Mouse (Mus musculus): ENCODE data around the gene Camta1. TPM values are rescaled to one million over a fixed set of nuclear protein-coding genes. Genes with fewer than 3 reads are reported as not detected.

Camta1 gene
- total RNA-seq, 2 experiments from 2014 or later: 40.1 to 77.9 TPM

DNA sequence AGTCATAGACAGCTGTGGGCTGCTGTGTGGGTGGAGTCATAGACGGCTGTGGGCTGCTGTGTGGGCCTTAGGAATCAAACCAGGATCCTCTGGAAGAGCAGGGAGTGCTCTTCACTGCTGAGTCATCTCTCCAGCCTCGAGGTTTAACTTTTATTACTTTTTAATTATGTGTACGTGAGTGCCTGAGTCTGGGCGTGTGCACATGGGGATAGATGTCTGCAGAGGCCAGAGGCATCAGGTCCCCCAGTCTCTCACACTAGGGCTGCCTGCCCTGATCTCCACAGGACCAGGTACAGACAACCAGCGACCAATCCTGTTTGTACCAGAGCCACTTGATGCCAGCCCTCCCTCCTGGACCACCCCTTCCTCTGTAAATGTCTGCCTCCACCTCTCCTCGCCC is 632.6 kb downstream of the Camta1 start:
- ATAC-seq (replicated peaks; ENCODE audit: poor library complexity): no peak

GRCm38 (mm10) chr4:151226496-151226895 is 635.2 kb downstream of the Camta1 start:
- no peak for ATAC-seq (replicated peaks; ENCODE audit: poor library complexity)

- ATAC-seq (replicated peaks; ENCODE audit: poor library complexity): no peak
These were observed 637.7 kb downstream of the Camta1 start for GRCm38 (mm10) chr4:151224017-151224416.

- no peak for ATAC-seq (replicated peaks; ENCODE audit: poor library complexity)
These were observed 638.2 kb downstream of the Camta1 start for GRCm38 (mm10) chr4:151223263-151223996.

DNA sequence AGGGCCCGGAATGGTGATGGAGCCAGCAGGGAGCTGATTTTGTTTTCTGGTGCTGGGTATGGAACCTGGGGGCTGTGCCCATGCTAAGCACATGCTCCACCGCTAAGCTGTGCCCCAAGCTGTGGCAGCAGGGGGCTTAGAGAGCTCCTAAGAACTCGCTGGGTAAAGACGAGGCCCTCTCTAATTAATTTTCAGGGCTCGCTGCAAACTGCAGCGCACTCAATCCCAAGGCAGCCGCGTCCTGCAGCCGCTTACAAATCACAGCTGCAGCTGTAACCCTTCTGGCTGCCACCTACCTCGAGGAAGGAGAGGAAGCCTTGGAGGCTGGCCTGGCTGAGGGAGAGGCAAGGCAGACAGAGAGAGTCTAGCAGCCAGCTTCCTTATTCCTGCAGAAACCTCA is 639.0 kb downstream of the Camta1 start:
- ATAC-seq (replicated peaks; ENCODE audit: poor library complexity): no peak

DNA sequence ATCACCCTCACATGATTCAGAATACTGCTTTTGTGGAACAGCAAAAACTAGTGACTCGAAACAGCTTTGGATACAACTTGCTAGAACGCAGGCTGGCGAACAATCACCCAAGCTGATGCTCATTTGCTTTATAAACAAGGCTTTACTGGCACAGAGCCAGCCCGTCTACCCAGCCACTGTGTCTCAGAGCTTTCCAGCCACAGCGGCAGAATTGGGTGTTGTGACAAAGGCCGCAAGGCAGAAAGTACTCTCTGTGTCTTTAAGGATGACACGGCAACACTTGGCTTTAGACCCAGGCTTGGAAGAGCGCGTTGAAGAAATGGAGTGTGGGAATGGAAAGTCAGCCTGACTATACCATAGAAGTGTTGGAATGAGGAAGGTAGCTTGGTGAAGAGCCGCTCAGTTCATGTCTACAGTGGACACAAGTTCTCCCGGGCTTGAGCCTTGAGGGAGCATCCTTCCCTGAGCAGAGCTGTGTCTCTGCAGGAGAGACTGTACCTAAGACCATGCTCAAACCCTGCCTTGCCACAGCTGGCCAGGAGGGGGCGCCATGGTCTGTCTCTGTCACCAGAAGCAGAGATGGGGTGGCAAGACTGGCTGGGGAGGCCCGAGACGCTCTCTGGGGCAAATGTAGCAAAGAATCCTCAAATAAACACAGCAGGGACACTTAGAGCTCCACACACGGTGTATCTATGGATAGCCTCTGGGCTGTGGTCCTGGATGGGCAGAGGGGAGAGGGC is 645.0 kb downstream of the Camta1 start:
- ATAC-seq (replicated peaks; ENCODE audit: poor library complexity): no peak

GRCm38 (mm10) chr4:151215866-151216265 is 645.8 kb downstream of the Camta1 start:
- no peak for ATAC-seq (replicated peaks; ENCODE audit: poor library complexity)

GRCm38 (mm10) chr4:151215179-151215578 is 646.5 kb downstream of the Camta1 start:
- no peak for ATAC-seq (replicated peaks; ENCODE audit: poor library complexity)

- ATAC-seq (replicated peaks; ENCODE audit: poor library complexity): no peak
These were observed 648.2 kb downstream of the Camta1 start for GRCm38 (mm10) chr4:151213475-151213874.

DNA sequence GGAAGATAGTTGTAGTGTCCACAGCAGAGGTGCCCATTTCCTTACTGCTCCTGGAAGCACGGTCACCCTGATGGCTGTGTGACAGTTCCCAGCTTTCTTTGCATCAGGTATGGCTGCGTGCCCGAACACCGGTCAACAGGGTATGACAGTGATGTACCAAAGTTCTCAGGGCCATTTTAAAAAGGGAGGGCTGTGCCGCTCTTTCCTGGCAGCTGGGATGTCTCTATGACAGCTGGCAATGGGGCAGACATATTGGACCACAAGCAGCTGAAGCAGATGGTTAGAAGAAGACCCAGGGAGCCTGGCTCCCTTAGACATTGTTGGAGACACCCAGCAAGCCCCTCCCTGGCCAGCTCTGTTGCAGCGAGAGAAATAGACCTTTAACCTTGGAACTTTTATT is 649.7 kb downstream of the Camta1 start:
- ATAC-seq (replicated peaks; ENCODE audit: poor library complexity): no peak

- ATAC-seq (replicated peaks; ENCODE audit: poor library complexity): no peak
These were observed 654.1 kb downstream of the Camta1 start for GRCm38 (mm10) chr4:151207566-151207965.

DNA sequence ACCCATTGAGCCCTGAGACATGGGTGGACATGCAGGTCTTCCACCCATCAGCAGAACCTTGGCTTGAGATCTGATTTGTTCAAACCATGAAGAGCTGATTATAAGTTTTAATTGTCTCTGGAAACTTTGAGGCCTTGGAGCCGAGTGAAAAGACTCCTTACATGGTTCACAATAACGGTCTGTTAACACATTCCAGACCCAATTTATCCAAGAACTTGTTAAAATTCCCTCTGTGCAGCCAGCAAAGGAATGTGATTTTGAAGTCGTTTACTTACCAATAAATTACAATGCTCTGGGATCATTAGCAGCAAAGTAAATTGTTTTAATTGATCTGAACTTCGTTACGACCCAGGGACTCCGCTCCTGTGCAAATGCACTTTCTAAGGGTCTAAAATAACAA is 658.8 kb downstream of the Camta1 start:
- no peak for ATAC-seq (replicated peaks; ENCODE audit: poor library complexity)

- no peak for ATAC-seq (replicated peaks; ENCODE audit: poor library complexity)
These were observed 661.4 kb downstream of the Camta1 start for GRCm38 (mm10) chr4:151200316-151200715.

DNA sequence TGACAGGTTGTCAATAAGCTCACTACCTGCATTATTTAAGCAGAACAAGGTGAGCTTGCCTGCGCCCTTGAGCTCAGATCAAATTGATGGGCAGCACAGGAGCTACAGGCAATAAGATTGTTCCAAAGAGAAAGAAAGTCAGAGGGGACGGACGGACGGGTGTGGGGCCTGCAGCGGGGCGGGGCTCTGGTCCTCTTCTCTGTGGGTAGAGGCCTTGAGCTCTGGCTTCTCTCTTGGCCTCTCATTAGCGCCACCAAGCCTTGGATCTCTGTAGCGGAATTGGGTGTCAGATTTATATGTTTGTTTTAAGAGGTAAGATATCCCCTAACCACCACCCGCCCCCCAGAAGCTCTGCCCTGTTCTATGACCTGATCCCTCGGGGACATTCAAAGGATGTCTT is 666.5 kb downstream of the Camta1 start:
- ATAC-seq (replicated peaks; ENCODE audit: poor library complexity): no peak

GRCm38 (mm10) chr4:151194715-151195097 is 667.0 kb downstream of the Camta1 start:
- no peak for ATAC-seq (replicated peaks; ENCODE audit: poor library complexity)

DNA sequence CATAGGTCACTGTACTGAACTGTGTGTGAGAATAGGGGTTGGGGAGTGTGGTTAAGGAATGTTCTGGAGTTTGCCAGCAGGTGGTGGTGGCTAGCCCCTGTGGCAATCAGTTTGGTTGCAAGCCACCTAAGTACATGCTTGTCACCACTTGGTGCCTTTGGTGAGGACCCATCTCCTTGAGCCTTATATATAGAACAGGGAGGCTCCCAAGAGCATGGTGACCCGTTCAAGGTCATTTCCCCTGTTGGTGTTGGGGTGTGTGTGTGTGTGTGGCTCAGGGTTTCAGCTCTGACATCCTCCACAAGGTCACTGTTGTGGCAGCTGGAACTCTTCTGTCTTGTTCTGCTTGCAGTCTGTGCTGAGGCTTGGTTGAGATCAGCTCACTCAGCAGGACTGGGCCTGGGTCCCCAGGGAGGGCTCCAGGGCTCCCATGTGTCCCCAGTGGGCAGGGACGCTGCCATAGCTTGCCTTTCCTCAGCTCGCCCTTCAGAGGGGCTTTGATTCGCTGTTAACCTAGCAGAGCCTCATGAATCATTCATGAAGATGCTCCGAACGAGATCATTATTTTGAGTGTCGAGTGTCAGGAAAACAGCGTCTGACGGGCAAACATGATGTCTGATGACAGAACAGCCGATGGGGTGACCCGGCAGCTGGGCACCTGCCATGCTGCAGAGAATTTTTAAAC is 667.5 kb downstream of the Camta1 start:
- ATAC-seq (replicated peaks; ENCODE audit: poor library complexity): no peak

DNA sequence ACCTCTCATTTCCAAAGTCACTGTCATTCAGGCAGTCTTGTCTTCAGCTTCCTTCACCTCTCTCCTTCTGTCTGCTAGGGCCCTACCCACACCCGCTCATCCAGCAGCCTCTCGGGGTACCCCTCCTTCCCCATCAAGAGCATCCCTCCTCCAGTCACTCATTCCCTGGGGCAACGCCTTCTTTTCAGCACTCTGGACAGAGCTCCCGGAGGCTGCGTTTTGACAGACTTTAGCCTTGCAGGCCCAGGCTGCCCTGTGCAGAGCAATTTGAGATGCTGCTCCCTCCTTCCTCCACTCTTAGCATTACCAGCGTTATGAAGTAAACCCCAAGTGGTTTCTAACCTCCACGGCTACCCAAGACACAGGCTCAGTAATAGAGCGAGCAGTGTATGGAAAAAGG is 675.2 kb downstream of the Camta1 start:
- ATAC-seq (replicated peaks; ENCODE audit: poor library complexity): peak; percentile 70; the same call in 1 of the 2 replicates

DNA sequence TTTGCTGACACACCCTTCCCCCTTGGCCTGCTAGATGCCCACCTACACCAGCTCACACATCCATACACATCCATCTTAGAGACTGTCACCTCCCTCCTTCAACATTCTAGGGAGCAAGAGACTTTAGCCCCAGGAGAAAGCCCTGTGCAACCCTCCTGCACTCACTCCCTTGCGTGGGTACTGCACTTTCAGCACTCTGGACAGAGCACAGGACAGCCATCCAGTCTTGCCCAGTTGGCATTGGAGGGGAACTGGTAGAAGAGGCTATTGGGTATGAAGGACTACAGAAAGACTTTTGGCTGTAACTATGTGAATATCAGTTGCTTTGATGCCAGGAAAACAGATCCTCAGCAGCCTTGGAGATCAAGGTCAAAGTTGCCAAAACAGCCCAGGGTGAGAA is 675.9 kb downstream of the Camta1 start:
- peak; percentile 58; the same call in 1 of the 2 replicates for ATAC-seq (replicated peaks; ENCODE audit: poor library complexity)

DNA sequence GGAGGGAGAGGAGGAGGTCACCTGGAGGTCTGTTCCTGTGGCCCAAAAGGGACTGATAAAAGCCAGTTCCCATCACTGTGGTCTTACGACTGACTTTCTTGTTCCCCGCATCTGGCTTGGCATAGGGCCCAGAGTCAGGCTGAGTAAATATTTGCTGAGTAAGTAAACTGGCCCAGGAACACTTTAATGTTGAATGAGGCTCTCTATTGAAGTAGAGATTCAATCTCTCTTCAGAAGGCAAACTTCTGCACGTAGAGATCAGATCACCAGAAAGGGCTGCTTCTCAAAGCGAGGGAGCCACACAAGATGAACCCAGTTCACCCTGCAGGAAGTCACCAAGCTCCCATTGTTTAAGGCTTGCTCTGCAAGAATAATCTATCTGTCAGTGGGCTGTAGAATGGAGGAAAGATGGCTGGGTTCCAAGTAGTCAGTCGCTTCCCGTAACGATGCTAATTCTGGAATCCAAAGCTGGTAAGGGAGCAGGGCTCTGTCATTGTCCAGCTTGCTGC is 681.2 kb downstream of the Camta1 start:
- ATAC-seq (replicated peaks; ENCODE audit: poor library complexity): no peak

- ATAC-seq (replicated peaks; ENCODE audit: poor library complexity): no peak
These were observed 682.0 kb downstream of the Camta1 start for GRCm38 (mm10) chr4:151179639-151180038.

- ATAC-seq (replicated peaks; ENCODE audit: poor library complexity): no peak
These were observed 682.7 kb downstream of the Camta1 start for GRCm38 (mm10) chr4:151178970-151179378.

DNA sequence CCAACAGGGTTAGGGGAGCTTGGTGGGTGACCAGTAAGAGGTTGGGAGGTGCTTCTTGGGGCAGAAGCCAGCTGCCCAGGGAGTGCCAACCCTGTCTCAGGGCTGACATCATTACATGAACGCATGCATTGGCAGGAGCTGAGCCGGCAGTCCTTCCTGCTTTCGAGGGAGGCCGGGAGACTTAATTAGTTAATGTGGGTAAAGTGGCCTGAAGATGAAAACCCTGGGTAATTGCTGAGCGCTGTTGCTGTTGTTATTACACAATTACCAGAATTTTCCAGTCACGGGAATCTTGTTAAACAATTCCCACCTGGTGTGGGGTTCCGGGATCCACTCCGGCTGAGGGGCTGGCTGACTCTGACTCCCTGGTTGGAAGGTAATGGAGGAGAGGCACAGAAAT is 689.1 kb downstream of the Camta1 start:
- ATAC-seq (replicated peaks; ENCODE audit: poor library complexity): no peak

Measured in megakaryocyte progenitor cell, adult 5-6 weeks (primary cell).